Mouse (Mus musculus): ENCODE results near the gene Ifna5. TPM values are rescaled to one million over a fixed set of nuclear protein-coding genes. Genes with fewer than 3 reads are reported as not detected.

Gene Ifna5
- polyA plus RNA-seq, 1 experiment from 2014 or later: not detected

DNA sequence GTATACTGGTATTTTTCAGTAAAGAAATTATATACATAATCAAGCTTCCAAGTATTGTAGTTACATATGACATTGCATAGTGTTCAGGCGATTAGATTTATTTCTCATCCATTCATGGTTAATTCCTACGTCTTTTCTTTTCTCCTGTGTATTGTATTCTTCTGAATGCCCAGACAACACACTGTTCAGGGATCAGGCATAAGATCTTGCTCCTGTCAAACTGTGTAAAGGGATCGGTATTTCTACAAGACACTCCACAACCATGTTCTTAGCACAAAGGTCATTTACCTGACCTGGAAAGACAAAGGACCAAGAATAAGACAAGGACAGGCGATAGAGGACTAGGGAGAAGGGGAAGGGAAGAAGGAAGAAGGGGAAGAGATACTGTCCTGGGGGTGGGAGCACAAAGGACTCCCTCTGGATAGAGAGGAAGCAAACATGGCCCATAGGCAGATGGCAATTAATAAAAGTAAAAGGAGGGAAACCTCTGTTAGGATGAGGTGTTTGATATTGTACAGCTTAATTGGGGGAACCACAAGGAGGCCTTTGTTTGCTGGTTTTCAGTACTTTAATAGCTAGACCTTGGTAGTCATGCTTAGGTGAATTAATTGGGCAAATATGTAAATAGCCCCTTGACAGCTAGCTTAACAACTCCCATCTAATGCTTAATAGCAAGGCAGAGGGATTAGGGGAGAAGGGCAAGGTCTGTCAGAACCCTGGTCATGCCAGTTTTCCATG, 15.9 kb downstream of the Ifna5 start:
- Histone ChIP-seq H3K36me3 (ENCODE audit: control insufficient read depth, insufficient read depth) (no peaks in the 10 kb centered on the region), H3K27me3 (replicated peaks; ENCODE audit: control insufficient read depth, insufficient read depth, low read length) (no peaks in the 10 kb centered on the region), H3K4me2 (ENCODE audit: low read length) (no peak overlapping the region), H3K9me3 (ENCODE audit: control insufficient read depth, low read length) (no peaks in the 10 kb centered on the region), H3K4me3 (replicated peaks; ENCODE audit: low read length) (no peak overlapping the region), H3K4me1 (replicated peaks; ENCODE audit: control insufficient read depth, insufficient read depth, low read length) (peaks cover 5% of the 10 kb centered on the region), H3K27ac (ENCODE audit: low read length) (no peak overlapping the region), H3K9ac (replicated peaks; ENCODE audit: low read depth, low read length) (no peak overlapping the region)
- 12% methylated on average over 4 of the region's 4 CpGs for WGBS
- ATAC-seq: peak; percentile 50; the same call in 1 of the 2 replicates

DNA sequence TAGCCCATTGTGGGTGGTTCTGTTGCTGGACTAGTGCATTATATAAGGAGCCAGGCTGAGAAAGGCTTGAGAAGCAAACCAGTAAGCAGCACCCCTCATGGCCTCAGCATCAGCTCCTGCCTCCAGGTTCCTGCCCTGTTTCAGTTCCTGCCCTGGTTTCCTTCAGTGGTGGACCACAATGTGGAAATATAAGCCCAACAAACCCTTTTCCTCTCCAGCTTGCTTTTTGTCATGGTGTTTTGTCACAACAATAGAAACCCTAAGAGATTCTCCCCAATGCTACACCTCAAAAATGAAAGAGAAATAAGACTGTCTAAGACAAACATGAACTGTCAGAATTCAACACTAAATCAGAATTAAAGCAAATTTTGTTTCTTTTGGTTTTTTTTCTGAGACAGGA, 23.9 kb downstream of the Ifna5 start:
- Histone ChIP-seq H3K4me3 (replicated peaks; ENCODE audit: low read length) (no peak overlapping the region), H3K4me1 (replicated peaks; ENCODE audit: control insufficient read depth, insufficient read depth, low read length) (no peaks in the 10 kb centered on the region), H3K27ac (ENCODE audit: low read length) (no peak overlapping the region), H3K36me3 (ENCODE audit: control insufficient read depth, insufficient read depth) (no peaks in the 10 kb centered on the region), H3K9ac (replicated peaks; ENCODE audit: low read depth, low read length) (no peak overlapping the region), H3K4me2 (ENCODE audit: low read length) (no peak overlapping the region), H3K27me3 (replicated peaks; ENCODE audit: control insufficient read depth, insufficient read depth, low read length) (no peaks in the 10 kb centered on the region), H3K9me3 (ENCODE audit: control insufficient read depth, low read length) (no peaks in the 10 kb centered on the region)
- ATAC-seq: no peak

DNA sequence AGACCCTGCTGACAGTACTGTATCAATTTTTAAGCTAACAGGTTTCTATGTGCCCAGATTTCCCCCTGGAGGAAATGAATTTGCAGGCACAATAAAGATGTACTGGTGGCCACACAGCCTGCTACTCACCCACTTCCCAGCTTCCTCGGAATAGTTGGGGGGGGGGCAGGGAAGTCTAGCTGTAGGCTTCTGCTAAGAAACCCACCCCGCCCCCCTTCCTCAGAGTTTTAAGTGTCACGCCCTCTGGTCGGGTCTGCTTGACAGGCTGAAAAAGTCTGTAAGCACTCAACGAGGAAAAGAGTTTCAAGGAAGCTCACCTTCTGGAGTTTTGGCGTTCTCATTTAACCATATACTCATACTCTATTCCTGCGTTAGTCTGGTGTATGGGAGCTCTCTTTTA, 28.0 kb downstream of the Ifna5 start:
- Histone ChIP-seq H3K36me3 (ENCODE audit: control insufficient read depth, insufficient read depth) (no peaks in the 10 kb centered on the region), H3K4me1 (replicated peaks; ENCODE audit: control insufficient read depth, insufficient read depth, low read length) (peaks cover 3% of the 10 kb centered on the region), H3K4me2 (ENCODE audit: low read length) (no peak overlapping the region), H3K27me3 (replicated peaks; ENCODE audit: control insufficient read depth, insufficient read depth, low read length) (no peaks in the 10 kb centered on the region), H3K27ac (ENCODE audit: low read length) (no peak overlapping the region), H3K9ac (replicated peaks; ENCODE audit: low read depth, low read length) (no peak overlapping the region), H3K9me3 (ENCODE audit: control insufficient read depth, low read length) (no peaks in the 10 kb centered on the region), H3K4me3 (replicated peaks; ENCODE audit: low read length) (no peak overlapping the region)
- WGBS: 2% methylated on average over 7 of the region's 7 CpGs
- ATAC-seq: no peak

DNA sequence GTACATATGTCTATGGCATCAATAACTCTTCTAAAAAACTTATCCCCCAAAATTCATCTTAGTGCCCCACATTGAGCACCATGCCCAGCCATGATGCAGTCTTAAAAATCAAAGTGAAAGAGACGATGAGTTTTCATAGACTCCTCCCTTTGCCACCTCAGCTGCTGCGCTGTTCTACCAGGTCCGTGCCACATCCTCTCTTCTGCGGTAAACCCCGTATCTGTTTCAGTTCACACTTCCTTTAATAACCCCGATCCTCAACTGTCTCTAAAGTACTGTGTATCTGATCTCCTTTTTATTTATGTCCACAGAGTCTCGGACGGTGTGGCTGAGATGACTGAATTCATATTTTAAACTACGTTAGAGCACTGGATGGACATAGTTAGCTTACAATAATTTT, 29.3 kb downstream of the Ifna5 start:
- Histone ChIP-seq H3K9me3 (ENCODE audit: control insufficient read depth, low read length) (no peaks in the 10 kb centered on the region), H3K36me3 (ENCODE audit: control insufficient read depth, insufficient read depth) (no peaks in the 10 kb centered on the region), H3K4me3 (replicated peaks; ENCODE audit: low read length) (no peak overlapping the region), H3K27me3 (replicated peaks; ENCODE audit: control insufficient read depth, insufficient read depth, low read length) (no peaks in the 10 kb centered on the region), H3K27ac (ENCODE audit: low read length) (no peak overlapping the region), H3K4me2 (ENCODE audit: low read length) (no peak overlapping the region), H3K4me1 (replicated peaks; ENCODE audit: control insufficient read depth, insufficient read depth, low read length) (peaks cover 7% of the 10 kb centered on the region), H3K9ac (replicated peaks; ENCODE audit: low read depth, low read length) (no peak overlapping the region)
- 78% methylated on average over 9 of the region's 9 CpGs for WGBS
- no peak for ATAC-seq

DNA sequence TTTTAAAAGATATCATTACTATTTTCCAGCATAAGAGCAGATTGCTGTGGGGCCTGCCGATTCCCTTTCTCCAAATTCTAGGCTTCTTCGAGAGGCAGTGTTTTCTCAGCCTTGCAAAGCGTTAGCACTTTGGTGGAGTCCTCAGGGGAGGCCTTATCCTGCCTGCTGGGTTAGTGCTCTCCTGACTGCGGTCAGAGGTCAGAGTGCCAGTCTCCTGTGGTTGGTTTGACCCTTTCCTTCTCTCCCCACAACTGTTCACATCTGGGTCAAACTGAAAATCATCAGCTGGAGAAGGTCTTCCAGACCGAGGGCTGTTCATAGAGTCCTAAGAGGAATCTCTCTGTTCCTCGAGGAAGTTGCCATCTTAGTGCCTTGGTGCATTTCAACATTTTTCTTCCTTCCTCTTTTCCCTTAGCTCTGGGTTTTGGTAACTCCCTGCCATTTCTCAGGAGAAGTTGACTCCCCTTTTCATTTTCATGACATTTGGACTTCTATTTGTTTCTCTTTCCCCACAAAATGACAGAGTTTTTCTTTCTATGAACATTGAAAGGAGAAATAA, 29.8 kb downstream of the Ifna5 start:
- ATAC-seq: no peak

DNA sequence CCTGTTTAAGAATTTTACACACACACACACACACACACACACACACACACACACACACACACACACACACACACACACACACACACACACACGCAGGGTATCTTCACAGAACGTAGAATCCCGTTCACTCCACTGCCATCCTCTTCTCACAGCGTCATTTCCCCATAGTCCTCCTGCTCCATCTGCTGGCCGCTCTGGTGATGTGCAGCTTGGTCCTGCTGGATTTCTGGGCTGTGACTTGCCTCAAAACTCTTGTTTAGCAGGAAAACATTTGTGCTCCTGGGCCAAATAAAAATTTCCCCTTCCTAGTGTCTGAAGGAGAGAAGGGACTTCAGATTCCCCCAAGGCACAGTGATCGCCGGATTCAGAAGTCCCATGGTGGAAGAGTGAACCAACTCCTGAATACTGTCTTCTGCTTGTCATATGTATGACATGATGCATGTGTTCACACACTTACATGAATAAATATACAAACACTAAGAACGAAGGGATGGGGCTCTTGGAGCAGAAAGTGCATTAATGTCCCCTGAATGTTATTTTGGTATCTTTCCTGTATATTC, 32.1 kb downstream of the Ifna5 start:
- Histone ChIP-seq H3K9ac (replicated peaks; ENCODE audit: low read depth, low read length) (peak overlapping the region; percentile 51; the same call in 1 of the 2 replicates), H3K36me3 (ENCODE audit: control insufficient read depth, insufficient read depth) (no peaks in the 10 kb centered on the region), H3K4me3 (replicated peaks; ENCODE audit: low read length) (peak overlapping the region; percentile 60), H3K9me3 (ENCODE audit: control insufficient read depth, low read length) (no peaks in the 10 kb centered on the region), H3K4me2 (ENCODE audit: low read length) (peak overlapping the region; percentile 75), H3K4me1 (replicated peaks; ENCODE audit: control insufficient read depth, insufficient read depth, low read length) (peaks cover 7% of the 10 kb centered on the region), H3K27me3 (replicated peaks; ENCODE audit: control insufficient read depth, insufficient read depth, low read length) (0 out of 2 replicates have a peak, but pooled peaks cover 2% of the 10 kb centered on the region), H3K27ac (ENCODE audit: low read length) (no peak overlapping the region)
- under 1% methylated on average over 7 of the region's 8 CpGs for WGBS
- ATAC-seq: peak; percentile 76

More for the DNA sequence above, 29.8 kb downstream of the Ifna5 start:
- Histone ChIP-seq H3K4me1 (replicated peaks; ENCODE audit: control insufficient read depth, insufficient read depth, low read length) (peaks cover 7% of the 10 kb centered on the region), H3K9ac (replicated peaks; ENCODE audit: low read depth, low read length) (no peak overlapping the region), H3K9me3 (ENCODE audit: control insufficient read depth, low read length) (no peaks in the 10 kb centered on the region), H3K4me2 (ENCODE audit: low read length) (no peak overlapping the region), H3K36me3 (ENCODE audit: control insufficient read depth, insufficient read depth) (no peaks in the 10 kb centered on the region), H3K27me3 (replicated peaks; ENCODE audit: control insufficient read depth, insufficient read depth, low read length) (no peaks in the 10 kb centered on the region), H3K4me3 (replicated peaks; ENCODE audit: low read length) (no peak overlapping the region), H3K27ac (ENCODE audit: low read length) (no peak overlapping the region)
- 59% methylated on average over 6 of the region's 6 CpGs for WGBS

DNA sequence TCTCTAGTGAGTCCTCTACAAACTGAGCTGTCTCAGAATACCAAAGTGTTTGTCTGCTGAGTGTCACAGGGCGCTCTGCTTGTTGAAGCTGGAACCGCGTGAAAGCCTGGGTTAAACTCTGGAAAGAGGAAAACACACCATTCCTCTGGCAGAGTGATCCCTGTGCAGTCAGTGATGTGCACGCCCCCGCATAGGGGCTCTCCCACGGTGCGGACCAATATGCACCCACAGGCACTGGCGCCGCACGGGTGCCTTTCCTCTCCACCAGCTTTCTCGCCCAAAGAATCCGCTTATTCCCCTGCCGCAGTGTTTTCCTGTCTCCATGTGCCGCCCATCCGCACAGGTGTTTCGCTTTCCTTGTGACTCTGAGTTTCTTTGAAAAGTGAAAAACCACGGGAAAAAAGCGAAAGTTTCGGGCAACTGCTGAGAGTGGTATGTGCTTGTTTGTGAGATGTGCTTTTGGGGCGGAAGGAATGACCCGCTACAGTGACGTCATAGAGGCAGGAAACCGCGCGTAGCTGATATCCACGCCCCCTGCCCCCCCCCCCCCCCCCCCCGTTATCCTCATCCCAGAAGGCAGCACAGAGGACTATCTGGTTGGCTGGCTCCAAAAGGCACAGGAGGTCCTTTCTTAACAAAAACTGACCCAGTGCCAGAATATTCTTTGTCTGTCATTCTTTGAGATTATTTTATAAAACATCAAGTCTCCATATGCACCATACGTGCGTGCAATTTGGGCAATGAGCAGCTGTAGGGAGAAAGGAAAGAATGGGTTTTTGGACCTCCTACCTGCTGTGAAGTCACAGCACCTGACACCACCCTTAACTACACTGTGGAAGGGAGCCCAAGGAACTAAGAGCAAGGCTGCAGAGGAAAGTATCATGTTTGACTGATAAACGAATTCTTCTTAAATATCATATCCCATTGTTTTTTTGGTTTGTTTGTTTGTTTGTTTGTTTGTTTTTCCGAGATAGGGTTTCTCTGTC, 32.9 kb downstream of the Ifna5 start:
- Histone ChIP-seq H3K27me3 (replicated peaks; ENCODE audit: control insufficient read depth, insufficient read depth, low read length) (0 out of 2 replicates have a peak, but pooled peaks cover 2% of the 10 kb centered on the region), H3K4me2 (ENCODE audit: low read length) (peak overlapping the region; percentile 75), H3K9me3 (ENCODE audit: control insufficient read depth, low read length) (no peaks in the 10 kb centered on the region), H3K4me3 (replicated peaks; ENCODE audit: low read length) (peak overlapping the region; percentile 60), H3K27ac (ENCODE audit: low read length) (no peak overlapping the region), H3K9ac (replicated peaks; ENCODE audit: low read depth, low read length) (peak overlapping the region; percentile 51), H3K4me1 (replicated peaks; ENCODE audit: control insufficient read depth, insufficient read depth, low read length) (peaks cover 7% of the 10 kb centered on the region), H3K36me3 (ENCODE audit: control insufficient read depth, insufficient read depth) (no peaks in the 10 kb centered on the region)
- ATAC-seq: peak; percentile 76
- 6% methylated on average over 30 of the region's 31 CpGs for WGBS

DNA sequence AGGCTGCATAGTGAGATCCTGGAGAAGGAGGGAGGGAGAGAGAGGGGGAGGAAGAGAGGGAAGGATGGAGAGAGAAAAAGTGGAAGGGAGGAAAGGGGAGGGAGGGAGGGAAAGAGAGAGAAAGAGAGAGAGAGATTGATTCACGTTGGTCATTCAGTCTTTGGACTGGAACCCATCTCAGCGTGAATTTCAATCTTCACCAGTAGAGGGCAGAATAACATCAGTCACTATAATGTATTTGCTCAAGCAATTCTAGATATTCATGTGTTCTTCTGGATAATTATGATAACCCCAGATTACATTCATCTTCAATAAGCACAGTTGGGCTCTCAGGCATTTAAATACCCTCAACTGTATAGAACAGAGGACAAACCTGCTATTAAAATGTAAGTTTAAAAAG, 37.4 kb downstream of the Ifna5 start:
- H3K4me2 ChIP-seq (ENCODE audit: low read length): no peak overlapping the region
- no peaks in the 10 kb centered on the region for H3K9me3 ChIP-seq (ENCODE audit: control insufficient read depth, low read length)
- H3K9ac ChIP-seq (replicated peaks; ENCODE audit: low read depth, low read length): no peak overlapping the region
- H3K4me3 ChIP-seq (replicated peaks; ENCODE audit: low read length): no peak overlapping the region
- H3K27ac ChIP-seq (ENCODE audit: low read length): no peak overlapping the region
- no peaks in the 10 kb centered on the region for H3K36me3 ChIP-seq (ENCODE audit: control insufficient read depth, insufficient read depth)
- no peak for ATAC-seq
- WGBS: 0% methylated on average over 2 of the region's 2 CpGs
- 0 out of 2 replicates have a peak, but pooled peaks cover 2% of the 10 kb centered on the region for H3K27me3 ChIP-seq (replicated peaks; ENCODE audit: control insufficient read depth, insufficient read depth, low read length)
- peaks cover 4% of the 10 kb centered on the region for H3K4me1 ChIP-seq (replicated peaks; ENCODE audit: control insufficient read depth, insufficient read depth, low read length)

All from forebrain, embryonic 16.5 days (tissue).